Mouse (Mus musculus) frontal cortex, postnatal 25 days (tissue): ENCODE measurements at regions not wholly inside any gene's neighbourhood (a gene's known extent, or its start where the extent isn't known, plus 50 kb on each side); places are given as distances from the start of the nearest gene placed in this dataset.

Source experiments
- DNase-seq, 2 experiments: peaks; one replicate each; pipeline ENCODE4 v3.0.0; 2022; ENCODE audit warnings: low spot score in 2 of 2

GRCm38 (mm10) chr2:28287210-28287860, 94.5 kb downstream of the Olfm1 start:
- DNase-seq, result no peak

- DNase-seq, result no peak
Measured at GRCm38 (mm10) chr2:28289339-28289738, 96.5 kb downstream of the Olfm1 start.

- DNase-seq, result no peak
Measured at GRCm38 (mm10) chr2:28289860-28290471, 97.2 kb downstream of the Olfm1 start.

- DNase-seq, result no peak
Measured at GRCm38 (mm10) chr2:28294509-28294908, 101.7 kb downstream of the Olfm1 start.

DNA sequence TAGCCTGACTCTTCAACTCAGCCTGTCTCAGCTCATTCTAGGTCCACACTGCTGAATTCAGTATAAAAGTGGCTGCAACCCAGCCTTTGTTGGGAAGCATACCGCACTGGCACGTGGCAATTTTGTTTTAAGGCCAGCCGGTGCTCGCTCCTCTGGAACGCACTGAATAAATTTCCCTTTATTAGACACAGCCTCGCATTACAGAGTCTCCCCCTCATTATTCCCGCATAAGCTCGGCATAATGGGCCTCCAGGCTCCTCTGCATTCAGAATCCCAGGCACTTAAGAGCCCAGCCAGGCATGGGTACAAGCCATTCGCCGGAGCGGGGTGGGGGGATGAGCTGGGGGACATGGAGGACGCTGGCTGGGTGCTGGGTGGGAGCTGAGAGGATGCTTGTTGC, 103.4 kb downstream of the Olfm1 start:
- no peak for DNase-seq

- no peak for DNase-seq
Measured at GRCm38 (mm10) chr2:28298738-28299137, 105.9 kb downstream of the Olfm1 start.

GRCm38 (mm10) chr2:28299346-28299745, 106.6 kb downstream of the Olfm1 start:
- no peak for DNase-seq

GRCm38 (mm10) chr2:28301313-28301712, 108.5 kb downstream of the Olfm1 start:
- DNase-seq, result no peak

- no peak for DNase-seq
Measured at GRCm38 (mm10) chr2:28303936-28304335, 111.1 kb downstream of the Olfm1 start.

DNA sequence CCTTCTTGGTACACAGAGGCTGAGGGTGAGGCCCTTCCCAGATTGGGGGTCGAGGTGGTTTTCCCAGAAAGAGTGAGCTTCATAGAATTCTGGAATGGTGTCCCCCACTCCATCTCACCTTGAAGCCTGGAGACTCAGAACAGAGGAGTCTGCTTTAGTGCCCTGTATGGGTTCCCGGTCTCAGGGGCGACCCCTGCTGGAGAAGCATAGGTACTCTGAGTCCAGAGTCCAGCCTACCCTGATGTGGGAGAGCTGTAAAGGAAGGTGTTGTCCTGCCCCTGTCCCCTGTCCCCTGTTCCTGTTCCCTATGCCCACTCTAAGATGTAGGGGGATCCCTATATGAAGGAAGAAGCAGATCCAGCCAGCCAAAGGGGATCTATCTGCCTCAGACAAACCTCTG, 111.9 kb downstream of the Olfm1 start:
- DNase-seq, result no peak

- DNase-seq, result no peak
Measured at GRCm38 (mm10) chr2:28309122-28309521, 116.3 kb downstream of the Olfm1 start.

DNA sequence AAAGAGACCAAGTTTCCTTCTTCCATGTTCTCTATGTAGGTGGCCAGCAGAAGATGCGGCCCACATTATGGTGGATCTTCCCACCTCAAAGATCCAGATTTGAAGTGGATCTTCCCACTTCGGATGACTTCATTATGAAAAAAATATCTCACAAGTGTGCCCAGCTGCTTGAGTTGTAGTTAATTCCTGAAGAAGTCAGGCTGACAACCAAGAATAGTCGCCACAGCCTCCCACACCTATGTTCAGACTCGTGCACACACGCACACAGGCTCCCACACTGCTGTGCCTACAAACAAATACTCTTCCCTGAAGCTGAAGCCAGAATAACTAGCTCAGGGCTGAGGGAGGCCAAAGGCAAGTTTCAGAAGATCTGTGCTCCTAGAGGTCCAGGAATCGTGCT, 119.4 kb downstream of the Olfm1 start:
- DNase-seq, result no peak

DNA sequence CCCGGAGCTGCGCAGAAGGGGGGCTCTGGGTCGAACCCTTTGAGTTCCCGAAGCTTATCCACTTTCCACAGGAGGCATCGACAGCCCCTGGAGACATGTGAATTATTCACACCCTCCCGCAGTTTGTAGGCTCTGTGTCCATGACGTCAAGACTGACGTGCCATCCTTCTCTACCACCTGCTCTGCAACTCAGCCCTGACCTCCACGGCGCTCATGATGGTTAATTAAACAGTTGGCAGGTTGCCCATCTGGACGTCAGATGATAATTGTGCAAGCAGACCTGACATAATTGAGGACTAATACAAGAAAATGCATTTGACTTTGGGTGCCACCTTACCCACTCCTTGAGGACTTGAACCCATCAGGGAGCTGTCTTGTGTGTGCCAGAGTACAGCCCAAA, 121.1 kb upstream of the Ppp1r26 start:
- no peak for DNase-seq

DNA sequence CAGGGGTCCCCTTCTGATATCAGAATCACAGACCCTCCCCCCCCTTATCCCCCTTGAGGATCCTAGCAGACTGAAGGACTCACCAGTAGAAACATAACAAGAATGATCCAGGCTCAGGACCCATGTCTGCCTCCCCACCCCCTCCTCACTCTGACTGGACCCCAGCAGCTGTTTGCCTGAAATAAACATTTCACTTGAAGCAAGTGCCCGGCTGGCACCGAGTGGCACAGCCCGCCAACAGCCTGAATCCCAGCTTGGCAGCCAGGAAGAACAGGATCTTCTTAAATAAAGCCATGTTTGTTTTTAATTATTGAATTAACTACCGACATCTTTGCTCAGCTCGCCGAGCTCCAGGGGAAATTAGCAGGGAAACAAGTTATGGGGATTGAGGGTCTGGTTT, 120.5 kb upstream of the Ppp1r26 start:
- DNase-seq, result no peak

GRCm38 (mm10) chr2:28326682-28327081, 119.9 kb upstream of the Ppp1r26 start:
- DNase-seq, result no peak

DNA sequence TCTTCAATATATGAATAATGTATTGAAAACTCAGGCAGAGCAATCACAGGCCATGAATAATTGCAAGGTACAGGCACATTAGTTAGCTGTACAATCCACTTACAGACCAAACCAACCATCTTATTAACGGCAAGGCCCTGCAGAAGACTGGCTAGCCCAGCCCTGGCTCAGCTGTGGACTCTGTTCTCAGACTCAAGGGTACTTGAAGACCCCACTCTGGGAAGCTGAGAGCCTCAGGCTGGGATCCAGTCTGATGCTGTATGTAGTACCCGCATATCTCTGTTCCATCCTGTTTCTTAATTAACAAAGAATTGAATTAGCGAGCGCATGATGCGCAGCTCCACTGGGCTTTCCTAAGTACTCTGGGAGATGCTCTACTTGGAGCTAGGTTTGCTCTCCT, 117.5 kb upstream of the Ppp1r26 start:
- DNase-seq, result no peak

GRCm38 (mm10) chr2:28335141-28335789, 111.3 kb upstream of the Ppp1r26 start:
- DNase-seq, result no peak

DNA sequence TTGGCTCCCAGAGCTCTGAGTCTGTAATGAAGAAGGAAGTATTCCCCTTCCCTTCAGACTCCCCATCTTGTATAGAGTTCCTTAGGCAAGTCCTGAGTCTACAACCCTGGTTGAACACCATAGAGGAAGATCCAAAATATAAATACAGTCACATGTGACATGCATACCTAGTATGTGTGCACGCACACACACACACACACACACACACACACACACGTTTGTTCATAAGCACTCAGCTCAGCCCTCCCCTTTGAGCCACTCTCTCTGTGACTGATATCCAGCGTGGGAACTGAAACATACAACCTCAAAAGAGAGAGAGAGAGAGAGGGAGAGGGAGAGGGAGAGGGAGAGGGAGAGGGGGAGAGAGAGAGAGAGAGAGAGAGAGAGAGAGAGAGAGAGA, 110.8 kb upstream of the Ppp1r26 start:
- no peak for DNase-seq

- DNase-seq, result no peak
Measured at GRCm38 (mm10) chr2:28336349-28337309, 110.0 kb upstream of the Ppp1r26 start.

DNA sequence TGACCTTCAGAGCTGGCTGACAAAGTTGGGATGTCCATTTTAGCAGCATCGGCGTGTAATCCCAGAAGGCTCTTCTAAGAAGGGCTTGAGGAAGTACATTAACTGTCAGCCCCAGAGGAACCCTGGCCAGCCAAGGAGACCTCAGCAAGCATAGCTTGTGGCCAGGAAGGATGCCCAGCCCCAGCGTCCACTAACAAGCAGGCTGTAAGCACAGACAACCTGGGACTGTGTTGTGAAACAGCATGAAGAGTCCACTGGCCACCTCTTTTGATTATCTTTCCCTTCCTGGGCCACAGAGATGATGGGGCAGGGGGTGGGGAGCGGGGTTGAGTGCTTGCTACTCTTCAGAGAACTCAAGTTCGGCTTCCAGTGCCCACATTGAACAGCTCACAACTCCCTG, 109.0 kb upstream of the Ppp1r26 start:
- no peak for DNase-seq

- DNase-seq, result no peak
Measured at GRCm38 (mm10) chr2:28341304-28341703, 105.3 kb upstream of the Ppp1r26 start.

DNA sequence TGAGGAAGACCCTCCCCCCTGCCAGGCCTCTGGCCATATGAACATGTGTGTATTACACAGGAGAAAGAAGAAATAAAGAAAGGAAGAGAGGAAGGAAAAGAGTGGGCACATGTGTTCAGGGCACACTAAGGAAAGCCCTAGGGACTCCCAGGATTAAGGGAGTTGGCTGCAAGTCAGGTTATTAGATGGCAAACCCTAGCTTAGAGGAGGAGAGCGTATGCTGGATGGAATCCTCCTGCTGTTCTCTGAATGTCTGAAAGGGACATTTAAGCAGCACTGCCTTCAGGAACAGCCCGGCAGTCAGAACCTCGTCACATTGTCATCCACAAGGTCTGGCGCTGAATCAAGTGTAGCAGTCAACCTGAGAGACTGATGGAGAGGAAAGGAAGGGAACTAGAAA, 98.1 kb upstream of the Ppp1r26 start:
- no peak for DNase-seq
